In the genomic region with DNA sequence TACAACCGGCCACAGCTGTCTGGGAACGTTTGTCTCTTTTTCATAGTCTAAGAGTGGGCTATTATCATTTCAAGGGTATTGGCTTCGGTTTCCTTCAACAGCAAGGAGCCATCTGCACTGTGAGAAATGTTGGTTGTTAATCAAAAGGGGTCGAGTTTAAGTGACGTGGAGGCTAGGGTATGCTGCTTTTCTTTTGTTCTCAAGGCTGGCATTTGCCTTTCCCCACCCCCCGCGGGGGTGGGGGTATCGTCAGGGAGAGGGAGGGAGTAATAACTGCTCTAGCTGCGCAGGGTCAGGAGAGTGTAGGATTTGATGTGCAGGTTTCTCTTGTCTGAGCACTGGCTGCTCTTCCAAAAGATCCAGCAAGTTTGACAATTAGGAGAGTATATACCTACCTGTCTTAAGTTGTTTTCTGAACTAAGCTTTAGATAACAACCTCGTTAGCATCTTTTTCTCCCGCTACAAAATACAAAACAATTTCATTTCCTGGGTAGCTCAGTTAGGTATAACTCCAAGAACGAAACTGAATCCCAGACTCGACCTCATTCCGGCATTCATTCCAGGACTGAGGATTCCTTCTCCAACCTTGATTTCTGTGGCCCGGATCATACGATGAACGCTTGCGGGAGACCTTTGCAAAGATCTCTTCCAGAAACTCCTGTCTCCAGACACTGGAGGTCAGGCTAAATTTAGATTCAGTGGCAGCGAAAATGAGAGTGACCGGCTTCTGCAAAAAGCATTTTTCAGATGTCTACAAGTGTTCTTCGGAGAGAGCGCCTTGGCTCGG, we compare ENCODE assay signal across 8 mouse cellular contexts. TPM values are rescaled to one million over a fixed set of nuclear protein-coding genes. Genes with fewer than 3 reads are reported as not detected.
A peak's percentile ranks its signal among the peaks of the same experiment; 100 is the strongest.
DNase-seq lines count a peak whose midpoint lies in the region; ATAC-seq lines count a peak whose summit lies in the region.

No protein-coding gene starts in this region.

- ATAC-seq in erythroid progenitor cell, adult 5-6 weeks (replicated peaks; ENCODE audit: low FRiP score, poor library complexity, severe bottlenecking) = peak; percentile 20
- ATAC-seq in lung, embryonic 16.5 days (ENCODE audit: low read depth) = peak; percentile 37

- peak; percentile 36 for DNase-seq in 3134 (ENCODE audit: extremely low read depth, insufficient read length, low spot score)
- peak; percentile 64 for DNase-seq in CD4-positive, CD25-positive, alpha-beta regulatory T cell, adult 2 months (ENCODE audit: low read depth, low spot score)
- DNase-seq in brain, embryonic 18.5 days (ENCODE audit: low read depth, low spot score) = peak; percentile 32
- peak; percentile 64 for DNase-seq in hindlimb bud, embryonic 11.5 days (ENCODE audit: extremely low spot score, low read depth, low spot score)
- peak; percentile 13 for DNase-seq in right cerebral cortex, postnatal 25 days
- no peak for DNase-seq in gastrocnemius, postnatal 14 days

- H3K4me2 ChIP-seq in lung, embryonic 16.5 days (ENCODE audit: low read depth, low read length) = peak overlapping the region; percentile 83

- H3K36me3 ChIP-seq in lung, embryonic 16.5 days (ENCODE audit: control insufficient read depth, insufficient read depth, low read length) = no peaks in the 10 kb centered on the region

- intact Hi-C loops in gastrocnemius, postnatal 14 days (cut with DNase I; ENCODE audit: low total_unique reads) = no loop called here

- no peaks in the 10 kb centered on the region for H3K9me3 ChIP-seq in lung, embryonic 16.5 days (ENCODE audit: control insufficient read depth, low read length)

- H3K4me1 ChIP-seq in lung, embryonic 16.5 days (replicated peaks; ENCODE audit: control insufficient read depth, insufficient read depth, low read length) = peaks cover 11% of the 10 kb centered on the region; the same call in 1 of the 2 replicates

- H3K4me3 ChIP-seq in lung, embryonic 16.5 days (ENCODE audit: low read length) = peak overlapping the region; percentile 65

- H3K9ac ChIP-seq in lung, embryonic 16.5 days (ENCODE audit: low read length) = peak overlapping the region; percentile 72

- peak overlapping the region; percentile 80 for H3K27ac ChIP-seq in lung, embryonic 16.5 days (ENCODE audit: low read length)

- H3K27me3 ChIP-seq in lung, embryonic 16.5 days (ENCODE audit: control insufficient read depth, insufficient read depth, low read depth, low read length) = no peaks in the 10 kb centered on the region

- under 1% methylated on average over 23 of the region's 23 CpGs for WGBS in lung, embryonic 16.5 days

RNA-seq across cellular contexts. Expression of gene Hsdl2, which starts 0.7 kb away (rescaled TPM):
- total RNA-seq in erythroid progenitor cell, adult 5-6 weeks (2015; ENCODE audit: low replicate concordance) = 13.8 and 19.1 TPM in 2 replicates
- total RNA-seq in erythroid progenitor cell, adult 5-6 weeks (2017; ENCODE audit: low replicate concordance) = 11.8 and 20.7 TPM in 2 replicates
- 23.8 and 26.3 TPM in 2 replicates for polyA plus RNA-seq in lung, embryonic 16.5 days (2015; fragmentation: Nextera tagmentation; extraction: Ambion mirVana)
- 10 to 100 TPM; 47.5 to 65.0 TPM for total RNA-seq in gastrocnemius, postnatal 14 days (2021)

RNA-seq across cellular contexts. Expression of gene Ptbp3, which starts 31.5 kb away (rescaled TPM):
- 256 and 320 TPM in 2 replicates for total RNA-seq in erythroid progenitor cell, adult 5-6 weeks (2015; ENCODE audit: low replicate concordance)
- 179 and 231 TPM in 2 replicates for total RNA-seq in erythroid progenitor cell, adult 5-6 weeks (2017; ENCODE audit: low replicate concordance)
- polyA plus RNA-seq in lung, embryonic 16.5 days (2015; fragmentation: Nextera tagmentation; extraction: Ambion mirVana) = 53.9 and 55.5 TPM in 2 replicates
- 10 to 100 TPM; 18.5 to 20.3 TPM for total RNA-seq in gastrocnemius, postnatal 14 days (2021)

RNA-seq across cellular contexts. Expression of gene E130308A19Rik, which starts 45.3 kb away (rescaled TPM):
- 4.7 and 6.7 TPM in 2 replicates for total RNA-seq in erythroid progenitor cell, adult 5-6 weeks (2015; ENCODE audit: low replicate concordance)
- total RNA-seq in erythroid progenitor cell, adult 5-6 weeks (2017; ENCODE audit: low replicate concordance) = 2.8 and 5.3 TPM in 2 replicates
- polyA plus RNA-seq in lung, embryonic 16.5 days (2015; fragmentation: Nextera tagmentation; extraction: Ambion mirVana) = 20.9 and 21.1 TPM in 2 replicates
- total RNA-seq in gastrocnemius, postnatal 14 days (2021) = 1 to 10 TPM; 3.7 to 5.2 TPM

Comparison
In these comparisons a context has a peak if more than half of its experiments do, and no peak if none do; other contexts are left out.
1. RNA of gene Ptbp3, which starts 31.5 kb away (total RNA-seq): 179 to 320 TPM in erythroid progenitor cell, adult 5-6 weeks; 18.5 to 20.3 TPM in gastrocnemius, postnatal 14 days; every median in the first group is over 4 times any median in the second.